Mouse (Mus musculus) monocyte, adult 5-6 weeks (primary cell): ENCODE data around the gene Magi2. TPM values are rescaled to one million over a fixed set of nuclear protein-coding genes. Genes with fewer than 3 reads are reported as not detected.
"Not testable (repeated sequence)": the region's sequence is repeated elsewhere in the genome, so short reads cannot be mapped to it uniquely, and the experiment has no call there.

Experiments
- ATAC-seq: fragments of 153-309, 156-312 bp; replicated peaks from 2 replicates; pipeline ENCODE4 v1.8.0; 2017; ENCODE audit warnings: mild to moderate bottlenecking; ENCODE audit not compliant: low TSS enrichment, insufficient number of reproducible peaks, severe bottlenecking, poor library complexity, low FRiP score
- total RNA-seq: library from RNA; stranded (forward); fragments of 200-1000, 200-491, 200-594 nt; gene quantifications from 3 replicates; pipeline ENCODE4 v1.2.3, GENCODE M21; 2017

The Magi2 gene
- total RNA-seq, 1 experiment from 2014 or later, result 1.5 TPM

DNA sequence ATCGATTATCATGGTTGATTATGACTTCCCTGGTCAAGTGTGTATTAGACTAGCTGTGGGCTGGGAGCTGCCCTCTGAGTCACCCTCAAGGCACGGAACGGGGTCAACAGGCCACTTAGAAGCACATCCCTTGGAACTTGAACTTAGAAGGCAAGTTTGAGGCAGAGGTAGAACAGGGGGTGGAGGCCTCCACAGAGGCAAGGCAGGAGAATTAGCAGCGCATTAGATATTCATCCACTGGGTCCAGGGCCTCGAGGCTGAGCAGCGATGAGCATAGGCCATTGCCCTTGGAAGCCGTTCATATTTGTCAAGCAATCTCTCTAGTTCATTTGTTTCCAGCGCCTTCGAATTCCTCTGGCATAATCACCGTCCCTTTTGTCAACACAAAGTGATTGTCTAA lies 1454.8 kb downstream of the Magi2 start:
- ATAC-seq, result no peak

DNA sequence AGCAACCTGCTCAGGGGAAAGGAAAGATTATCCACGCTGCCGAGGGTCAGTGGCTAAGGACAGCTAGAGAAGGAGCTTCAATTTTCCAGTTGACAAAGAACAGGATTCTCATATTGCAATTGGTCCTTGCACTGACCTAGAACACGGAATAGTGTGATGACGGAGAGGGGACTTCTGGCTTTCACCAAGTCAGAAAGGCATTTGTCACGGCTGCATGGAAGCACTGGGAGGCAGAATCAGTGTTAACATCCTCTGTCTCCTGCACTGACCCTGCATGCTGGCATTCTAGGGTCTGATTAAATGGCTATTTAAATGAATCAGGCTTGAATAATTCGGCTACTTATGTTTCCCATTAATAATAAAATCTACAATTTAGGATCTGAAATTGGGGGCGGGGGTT lies 1455.4 kb downstream of the Magi2 start:
- ATAC-seq, result no peak

DNA sequence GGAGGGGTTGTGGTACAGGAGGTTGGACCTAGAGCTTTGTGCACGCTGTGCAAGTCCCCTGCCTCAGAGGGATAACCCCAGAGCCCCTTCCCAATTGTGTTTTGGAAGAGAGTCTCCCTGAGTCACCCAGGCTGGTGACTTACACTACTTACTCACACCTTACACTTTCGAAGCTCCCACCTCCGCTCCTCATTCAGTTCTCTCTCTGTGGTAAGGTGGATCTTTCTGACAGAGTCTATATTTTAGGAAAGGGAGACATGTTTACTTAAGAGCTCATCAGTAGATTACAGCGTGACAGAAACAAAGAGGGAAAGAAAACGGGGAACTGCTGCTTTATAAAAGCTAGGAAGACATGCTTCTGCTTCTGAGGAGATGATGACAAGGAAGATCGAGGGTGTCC lies 1457.3 kb downstream of the Magi2 start:
- ATAC-seq, result no peak

DNA sequence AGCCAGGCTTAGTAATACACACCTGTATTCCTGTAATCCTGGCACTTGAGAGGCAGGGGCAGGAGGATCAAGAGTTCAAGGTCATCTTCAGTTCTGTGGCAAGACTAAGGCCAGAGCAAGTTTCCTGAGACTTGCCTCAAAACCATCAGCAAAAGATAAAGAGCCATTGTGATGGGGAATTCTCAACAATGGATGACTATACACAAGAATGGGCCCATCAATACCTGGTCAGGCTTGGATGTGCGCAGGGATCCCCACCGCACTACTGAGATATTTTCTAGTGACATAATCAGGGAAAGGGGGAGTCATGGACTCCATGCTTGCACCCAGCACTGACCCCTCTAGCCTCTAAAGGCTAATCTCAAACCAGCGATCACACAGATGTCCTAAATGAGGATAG lies 1465.4 kb downstream of the Magi2 start:
- no peak for ATAC-seq

DNA sequence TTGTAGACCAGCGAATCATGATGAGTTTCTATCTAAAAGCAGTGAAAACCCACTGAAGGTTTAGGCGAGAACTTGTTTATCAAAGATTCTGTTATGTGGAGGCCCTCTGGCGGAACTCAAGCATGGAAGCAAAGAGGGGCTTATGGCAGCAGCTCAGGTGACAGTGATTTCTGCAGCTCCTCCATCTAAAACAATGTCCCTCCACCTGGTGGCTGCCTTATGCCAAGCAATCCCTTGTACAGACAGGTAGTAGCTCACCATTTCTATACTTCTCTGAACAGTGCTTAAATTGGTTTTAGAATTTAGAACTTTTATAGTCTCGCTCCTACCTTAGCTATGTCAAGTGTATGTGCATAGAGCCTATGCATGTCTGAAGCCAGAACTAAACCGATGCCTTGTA lies 1472.3 kb downstream of the Magi2 start:
- no peak for ATAC-seq

DNA sequence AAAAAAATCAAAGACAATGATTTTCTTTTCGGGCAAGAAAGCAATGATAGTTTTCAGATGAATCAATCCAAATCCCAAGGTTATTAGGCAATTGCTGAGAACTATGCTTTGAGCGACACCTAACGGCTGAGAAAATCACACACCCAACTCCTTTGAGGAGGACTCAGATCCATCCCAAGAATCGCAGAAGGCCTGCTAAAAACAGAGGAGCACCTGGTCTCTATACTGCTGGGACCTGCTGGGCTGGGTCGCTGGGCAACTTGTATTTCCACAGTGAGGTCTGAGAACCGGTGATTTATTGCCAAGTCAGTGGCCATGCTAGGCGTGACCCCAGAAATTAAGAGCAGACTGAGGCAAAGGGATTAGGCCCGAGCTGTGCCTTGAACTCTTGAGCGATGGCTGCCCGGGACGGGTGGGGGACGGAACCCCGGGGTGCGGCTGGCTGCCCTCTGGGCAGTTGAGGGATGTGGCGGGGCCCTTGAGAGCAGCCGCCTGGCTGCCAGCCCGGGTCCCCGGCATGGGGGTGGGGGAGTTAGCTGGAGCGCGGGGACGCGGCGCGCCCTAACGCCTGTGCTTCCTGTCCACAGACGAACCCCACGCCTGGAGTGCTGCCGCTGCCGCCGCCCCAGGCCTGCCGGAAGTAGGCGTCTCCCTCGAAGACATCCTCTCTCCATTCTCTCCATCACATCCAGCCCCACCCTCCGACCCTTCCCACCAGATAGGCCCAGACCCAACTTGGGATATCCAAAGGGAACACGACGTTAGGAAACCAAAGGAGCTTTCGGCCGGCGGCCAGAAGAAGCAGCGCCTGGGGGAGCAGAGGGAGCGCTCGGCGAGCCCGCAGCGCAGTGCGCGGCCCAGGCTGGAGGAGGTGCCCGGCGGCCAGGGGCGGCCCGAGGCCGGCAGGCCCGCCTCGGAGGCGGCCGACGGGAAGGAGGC lies 1474.9 kb downstream of the Magi2 start:
- ATAC-seq, result peak; percentile 73

DNA sequence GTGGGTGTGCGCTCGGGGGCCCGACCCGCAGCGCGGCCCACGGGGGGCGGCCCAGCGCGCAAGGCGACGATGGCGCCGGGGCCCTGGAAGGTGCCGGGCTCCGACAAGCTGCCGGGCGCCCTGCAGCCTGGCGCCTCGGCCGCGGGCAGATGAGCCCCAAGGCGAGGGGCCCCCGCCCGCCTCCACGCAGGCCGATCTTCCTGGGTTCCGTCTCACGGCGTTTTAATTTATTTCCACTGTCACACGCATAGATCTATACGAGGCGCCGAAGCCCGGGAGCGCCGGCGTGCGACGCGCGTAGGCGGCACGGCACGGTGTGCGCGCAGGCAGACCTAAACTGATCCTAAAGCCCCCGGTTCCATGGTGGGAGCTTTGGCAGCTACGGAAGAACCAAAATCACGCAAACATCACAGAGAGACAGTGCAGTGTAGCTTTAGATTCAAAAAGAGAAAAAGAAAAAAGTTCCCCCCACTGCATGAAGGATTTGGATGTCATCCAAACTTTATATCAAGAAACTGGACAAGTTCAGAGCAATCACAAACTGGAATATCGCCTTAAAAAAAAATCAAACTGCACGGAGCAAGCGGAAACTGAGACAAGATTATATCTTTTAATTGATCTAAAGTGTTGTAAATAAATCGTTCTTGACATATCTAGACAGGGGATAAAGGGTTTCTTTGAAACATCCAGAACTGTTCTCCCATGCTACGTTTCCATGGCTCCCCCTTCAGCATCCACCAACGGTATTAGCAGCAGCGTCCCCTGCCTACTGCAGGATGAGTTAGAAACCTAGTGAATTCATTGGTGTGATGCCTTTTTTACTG lies 1475.9 kb downstream of the Magi2 start:
- ATAC-seq, result no peak

DNA sequence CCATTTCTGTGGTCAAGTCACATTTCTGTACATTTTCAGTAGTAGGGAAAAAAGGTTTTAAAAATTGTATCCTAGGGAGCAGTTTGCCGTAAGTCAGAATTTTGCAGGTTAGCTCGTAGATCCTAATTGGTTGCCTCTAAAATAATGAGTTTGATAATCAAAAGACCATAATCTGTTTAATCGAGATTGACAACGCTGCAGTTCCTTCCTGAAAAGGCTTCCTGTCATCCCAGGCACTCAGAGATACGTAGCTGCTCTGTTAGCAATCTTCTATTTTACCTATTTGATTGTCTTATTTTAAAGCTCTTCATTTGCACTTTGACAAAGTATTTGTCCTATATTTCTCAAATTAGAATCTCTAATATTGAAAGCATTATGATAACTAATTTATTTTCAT lies 1476.5 kb downstream of the Magi2 start:
- no peak for ATAC-seq

DNA sequence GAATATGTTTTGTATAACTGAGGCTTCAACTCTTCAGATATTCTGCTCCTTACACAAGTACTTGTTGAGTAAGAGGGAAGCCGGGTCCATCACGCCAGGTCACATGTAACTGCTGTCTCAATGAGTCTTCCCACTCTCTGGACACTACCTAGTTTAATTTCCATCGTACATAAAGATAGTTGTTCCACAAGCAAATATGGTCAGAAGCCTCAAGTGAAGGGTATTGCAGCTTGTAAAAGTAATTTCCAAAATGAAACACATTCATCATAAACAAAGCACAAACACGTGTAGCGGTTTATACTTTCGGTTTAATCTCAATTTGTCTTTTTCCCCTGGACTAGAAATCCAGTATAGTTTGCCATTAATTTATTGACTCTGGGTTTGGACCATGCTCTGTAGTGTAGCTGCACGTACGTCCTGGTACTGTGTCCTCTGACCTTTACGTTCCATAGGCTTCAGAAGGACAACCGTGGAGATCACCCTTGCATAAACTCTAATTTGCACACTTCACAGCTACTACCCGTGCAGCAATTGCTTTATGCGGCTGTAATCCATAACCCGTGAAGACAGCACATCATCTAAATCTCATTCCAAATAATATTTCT lies 1477.2 kb downstream of the Magi2 start:
- no peak for ATAC-seq

DNA sequence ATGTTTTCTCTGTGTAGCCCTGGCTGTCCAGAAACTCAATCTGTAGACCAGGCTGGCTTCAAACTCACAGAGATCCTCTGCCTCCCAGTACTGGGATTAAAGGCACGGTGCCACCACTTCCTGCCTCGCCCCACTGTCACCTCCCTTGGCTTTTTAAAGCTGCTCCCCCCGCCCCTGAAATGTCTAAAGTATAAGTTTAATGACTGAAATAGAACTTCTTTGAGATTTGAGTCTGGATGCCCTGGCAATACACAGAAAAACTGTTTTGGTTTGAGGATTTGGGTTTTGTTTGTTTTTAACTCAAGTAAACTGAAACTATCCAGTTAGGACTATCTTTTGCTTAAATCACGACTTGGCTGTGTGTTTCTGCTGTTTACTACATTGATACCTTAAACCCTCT lies 1478.0 kb downstream of the Magi2 start:
- ATAC-seq, result no peak

DNA sequence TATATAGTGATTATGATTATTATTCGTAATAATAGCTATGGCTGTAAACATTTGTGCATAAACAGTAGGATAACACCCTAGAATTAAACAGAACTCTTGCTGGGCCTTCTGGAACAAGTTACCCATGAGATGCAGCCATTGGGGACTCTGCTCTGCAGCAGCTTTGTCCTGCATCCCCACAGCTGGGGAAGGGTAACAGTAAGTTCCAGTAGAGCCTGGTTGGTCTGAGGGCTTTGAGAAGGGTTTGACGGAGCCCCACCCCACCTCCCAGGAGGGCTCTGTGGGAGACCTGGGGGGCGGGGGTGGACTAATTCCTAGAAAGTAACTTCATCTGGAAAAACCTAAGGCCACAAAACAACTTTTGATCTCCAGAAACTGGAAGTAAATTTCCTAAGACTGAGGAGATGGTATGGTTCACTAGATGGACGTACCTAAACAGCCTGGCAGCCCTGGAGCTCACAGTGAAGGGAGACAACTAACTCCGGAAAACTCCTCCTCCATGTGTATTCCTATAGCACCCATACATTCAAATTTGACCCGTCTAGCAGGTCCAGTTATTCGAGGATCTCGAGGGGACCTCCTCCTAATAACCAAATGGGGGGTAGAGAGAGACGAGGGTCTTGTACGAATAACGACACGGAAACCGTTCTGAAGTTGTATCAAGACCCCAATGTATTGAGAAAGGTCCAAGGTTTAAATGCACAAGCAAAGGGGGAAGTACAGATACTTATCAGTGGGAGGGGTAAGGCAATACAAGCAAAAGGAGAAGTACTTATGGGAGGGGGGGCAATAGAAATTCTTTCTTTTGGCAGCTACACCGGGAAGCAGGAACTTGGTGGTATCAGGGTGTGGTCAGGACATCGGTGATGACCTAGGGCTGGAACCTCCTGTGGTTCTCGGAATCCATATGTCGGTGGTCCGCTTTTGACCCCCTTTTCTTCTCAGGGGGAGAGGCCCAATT lies 1479.8 kb downstream of the Magi2 start:
- ATAC-seq, result not testable (repeated sequence)

DNA sequence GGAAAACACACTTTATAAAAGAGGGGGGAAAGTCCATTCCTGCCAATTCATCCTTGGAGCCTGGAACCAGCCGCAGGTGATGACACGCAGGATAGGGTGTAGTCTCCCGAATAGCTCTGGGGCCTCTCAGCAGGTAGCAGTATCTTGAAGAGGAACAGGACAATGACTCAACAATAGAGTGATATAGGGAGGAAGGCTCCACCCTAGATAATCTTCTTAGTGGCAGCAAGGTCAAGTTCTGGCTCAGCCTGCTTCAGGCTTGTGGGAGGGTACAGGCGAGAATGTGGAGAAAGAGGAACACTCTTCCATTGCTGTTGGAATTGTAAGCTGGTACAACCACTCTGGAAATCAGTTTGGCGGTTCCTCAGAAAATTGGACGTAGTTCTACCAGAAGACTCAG lies 1484.0 kb downstream of the Magi2 start:
- not testable (repeated sequence) for ATAC-seq

DNA sequence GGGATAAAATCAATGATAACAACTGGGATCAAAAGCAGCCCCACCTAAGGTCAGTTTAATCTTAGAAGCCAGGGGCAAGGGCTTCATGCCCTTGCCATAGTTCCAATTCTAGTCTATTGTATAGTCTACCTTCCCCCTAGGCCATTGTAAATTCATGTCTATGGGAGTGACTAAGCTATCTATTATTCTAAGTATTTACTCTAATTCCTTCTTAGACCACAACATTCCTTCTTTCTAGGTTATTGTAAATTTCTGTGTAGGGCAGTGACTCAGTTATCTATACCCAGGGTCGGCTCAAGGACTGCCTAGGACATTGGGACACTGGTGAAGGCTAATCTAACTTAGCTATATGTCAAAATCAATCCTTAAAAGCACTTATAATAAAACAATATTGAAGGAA lies 1487.8 kb downstream of the Magi2 start:
- not testable (repeated sequence) for ATAC-seq

DNA sequence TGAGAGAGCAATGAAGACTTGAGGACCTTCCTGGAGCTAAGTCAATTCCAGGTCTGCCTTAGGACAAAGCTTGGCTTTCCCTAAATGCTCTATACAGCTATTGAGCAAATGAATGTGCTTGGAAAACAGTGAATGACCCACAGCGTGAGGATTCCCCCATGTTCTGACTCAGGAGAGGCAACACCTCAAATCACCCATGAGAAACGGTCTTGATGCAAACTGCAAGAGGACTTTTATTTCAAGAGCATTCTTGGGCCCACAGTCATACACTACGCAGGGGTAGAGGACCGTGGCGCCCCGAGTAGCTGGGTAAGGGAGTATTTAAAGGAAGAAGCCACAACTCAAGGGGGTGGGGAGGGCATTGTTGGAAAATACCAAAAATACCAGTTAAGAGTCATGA lies 1489.1 kb downstream of the Magi2 start:
- not testable (repeated sequence) for ATAC-seq

DNA sequence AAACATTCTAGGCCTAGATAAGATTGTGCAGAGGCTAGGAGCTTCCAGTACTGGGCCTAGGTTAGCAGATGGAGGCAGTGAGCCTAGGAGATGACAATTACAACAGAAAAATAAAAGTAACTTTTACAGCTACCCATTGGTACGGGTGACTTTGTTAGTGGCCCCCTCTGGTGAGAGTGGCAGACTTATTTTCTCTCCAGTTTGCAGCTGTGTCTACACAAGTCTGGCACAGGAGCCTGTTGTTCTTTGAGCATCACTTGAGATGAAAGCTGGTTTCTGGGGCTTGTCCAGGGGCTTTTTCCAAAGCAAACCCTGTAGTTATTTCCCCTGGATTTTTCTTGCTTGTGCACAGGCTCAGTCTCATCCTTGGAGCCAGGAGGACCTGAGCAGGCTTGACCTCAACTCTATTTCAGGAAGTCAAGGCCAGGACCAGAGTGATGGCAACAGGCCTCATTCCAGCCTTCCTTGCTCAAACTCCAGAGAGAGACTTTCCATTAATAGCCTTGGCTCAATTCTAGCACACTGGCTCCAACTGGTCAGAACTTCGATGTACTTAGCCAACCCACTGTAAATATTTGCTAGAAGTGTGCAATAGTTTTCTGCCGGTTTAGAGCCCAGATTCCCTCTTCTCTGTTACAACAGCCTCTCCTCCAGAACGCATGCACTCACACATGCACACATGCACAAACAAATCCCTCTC lies 1493.5 kb downstream of the Magi2 start:
- no peak for ATAC-seq

DNA sequence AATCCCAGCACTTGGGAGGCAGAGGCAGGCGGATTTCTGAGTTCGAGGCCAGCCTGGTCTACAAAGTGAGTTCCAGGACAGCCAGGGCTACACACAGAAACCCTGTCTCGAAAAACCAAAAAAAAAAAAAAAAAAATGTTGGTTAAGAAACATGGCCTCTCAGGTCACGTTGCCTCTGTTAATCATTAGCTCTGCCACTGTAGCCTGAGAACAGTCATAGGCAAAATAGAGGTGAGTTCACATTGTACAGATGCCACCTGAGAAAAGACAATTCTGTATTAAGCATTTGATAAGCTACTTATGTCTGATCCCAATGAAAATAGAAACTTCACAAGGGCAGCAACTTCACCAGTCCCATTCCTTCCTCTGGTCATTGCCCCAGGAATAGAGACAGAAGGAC lies 1496.4 kb downstream of the Magi2 start:
- not testable (repeated sequence) for ATAC-seq

DNA sequence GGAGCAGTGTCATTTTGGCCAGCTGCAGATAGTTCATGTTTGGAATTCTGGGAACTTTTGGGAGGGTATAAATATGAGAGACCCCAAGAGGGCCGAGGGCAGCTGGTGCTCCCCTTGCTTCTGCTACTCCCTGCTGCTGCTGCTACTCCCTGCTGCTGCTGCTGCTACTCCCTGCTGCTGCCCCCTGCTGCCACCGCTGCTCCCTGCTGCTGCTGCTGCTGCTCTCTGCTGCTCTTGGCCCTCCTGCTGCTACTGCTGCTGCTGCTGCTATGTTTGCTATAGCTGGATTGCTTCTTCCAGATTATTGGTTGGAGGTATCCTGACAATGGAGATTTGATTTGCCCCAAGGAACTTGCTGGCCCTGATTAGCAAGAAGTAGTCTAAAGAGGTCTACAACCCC lies 1512.0 kb downstream of the Magi2 start:
- no peak for ATAC-seq

DNA sequence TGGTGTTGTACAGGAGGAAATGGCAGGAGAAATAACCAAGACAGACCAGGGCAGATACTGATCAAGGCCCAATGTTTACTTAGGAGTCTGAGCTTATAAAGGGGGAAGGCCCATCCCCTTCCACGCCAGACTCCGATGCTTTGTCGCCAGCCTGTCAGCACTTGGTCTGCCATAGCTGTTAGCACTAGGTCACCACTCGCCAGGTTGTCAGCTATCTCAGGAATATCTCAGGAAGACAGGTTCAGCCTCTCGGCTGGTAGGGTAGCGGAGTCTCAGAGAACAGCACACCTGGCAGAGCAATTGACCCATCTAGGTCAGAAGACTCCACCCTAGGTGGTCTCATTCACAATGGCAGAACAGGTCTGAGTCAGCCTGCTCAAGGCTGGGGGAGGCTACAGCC lies 1514.4 kb downstream of the Magi2 start:
- ATAC-seq, result no peak
